Mouse (Mus musculus): ENCODE data around the gene Zg16. TPM values are rescaled to one million over a fixed set of nuclear protein-coding genes. Genes with fewer than 3 reads are reported as not detected.

Zg16 gene
- total RNA-seq, 2 experiments from 2014 or later: not detected

DNA sequence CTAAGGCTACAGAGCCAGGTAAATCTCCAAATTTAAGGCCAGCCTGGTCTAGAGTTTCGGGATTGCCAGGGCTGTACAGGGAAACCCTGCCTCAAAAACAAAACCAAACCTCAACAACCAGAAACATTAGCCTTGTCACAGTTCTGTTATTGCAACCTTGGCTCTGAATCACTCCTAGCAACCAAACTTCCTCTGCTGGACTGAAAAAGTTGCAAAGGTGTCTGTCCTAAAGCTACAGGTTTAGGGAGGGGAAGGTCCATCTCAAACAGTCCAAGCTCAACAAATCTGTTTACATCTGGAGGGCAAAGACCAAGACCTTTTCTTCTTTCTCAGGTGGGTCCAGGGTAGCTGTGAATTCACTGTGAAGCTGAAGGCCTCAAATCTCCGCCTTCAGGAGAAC lies 76.1 kb downstream of the Zg16 start:
- intact Hi-C loops (cut with DNase I): no loop called here
- DNase-seq: no peak

DNA sequence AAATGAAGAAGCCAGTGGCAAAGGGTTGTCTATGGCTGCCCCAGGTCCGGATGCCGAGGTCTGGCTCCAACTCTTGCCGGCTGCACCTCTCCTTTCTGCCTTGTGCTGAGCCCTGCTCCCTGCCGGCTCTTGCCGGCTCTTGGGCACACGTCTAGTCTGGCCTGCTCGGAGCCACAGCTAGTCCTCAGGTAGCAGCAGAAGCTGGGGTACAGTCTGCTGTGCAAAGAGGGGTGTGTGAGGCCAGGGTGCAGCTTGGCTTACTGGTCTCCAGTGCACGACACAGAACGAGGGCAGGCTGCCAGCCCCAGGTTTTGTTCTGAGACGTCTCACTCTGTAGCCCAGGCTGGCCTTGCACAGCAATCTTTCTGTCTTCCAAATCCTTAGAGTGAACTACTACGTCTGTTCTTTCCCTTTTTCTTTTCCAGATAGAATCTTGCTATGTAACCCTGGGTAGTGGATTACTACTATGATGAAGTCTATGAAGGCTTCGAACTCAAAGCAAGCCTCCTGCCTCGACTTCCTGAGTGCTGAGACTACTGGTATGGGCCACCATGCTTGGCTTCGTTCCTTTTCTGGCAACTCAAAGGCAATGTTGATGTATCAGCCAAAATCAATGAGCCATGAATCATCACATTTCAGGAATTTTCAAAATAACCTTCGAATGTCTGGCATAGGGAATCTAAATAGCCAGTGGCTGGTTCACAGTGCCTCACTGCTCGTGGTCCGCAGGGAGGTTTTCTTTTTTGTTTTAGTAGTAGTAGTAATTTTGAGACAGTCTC lies 77.6 kb downstream of the Zg16 start:
- intact Hi-C loops (cut with DNase I): no loop called here
- DNase-seq: no peak

DNA sequence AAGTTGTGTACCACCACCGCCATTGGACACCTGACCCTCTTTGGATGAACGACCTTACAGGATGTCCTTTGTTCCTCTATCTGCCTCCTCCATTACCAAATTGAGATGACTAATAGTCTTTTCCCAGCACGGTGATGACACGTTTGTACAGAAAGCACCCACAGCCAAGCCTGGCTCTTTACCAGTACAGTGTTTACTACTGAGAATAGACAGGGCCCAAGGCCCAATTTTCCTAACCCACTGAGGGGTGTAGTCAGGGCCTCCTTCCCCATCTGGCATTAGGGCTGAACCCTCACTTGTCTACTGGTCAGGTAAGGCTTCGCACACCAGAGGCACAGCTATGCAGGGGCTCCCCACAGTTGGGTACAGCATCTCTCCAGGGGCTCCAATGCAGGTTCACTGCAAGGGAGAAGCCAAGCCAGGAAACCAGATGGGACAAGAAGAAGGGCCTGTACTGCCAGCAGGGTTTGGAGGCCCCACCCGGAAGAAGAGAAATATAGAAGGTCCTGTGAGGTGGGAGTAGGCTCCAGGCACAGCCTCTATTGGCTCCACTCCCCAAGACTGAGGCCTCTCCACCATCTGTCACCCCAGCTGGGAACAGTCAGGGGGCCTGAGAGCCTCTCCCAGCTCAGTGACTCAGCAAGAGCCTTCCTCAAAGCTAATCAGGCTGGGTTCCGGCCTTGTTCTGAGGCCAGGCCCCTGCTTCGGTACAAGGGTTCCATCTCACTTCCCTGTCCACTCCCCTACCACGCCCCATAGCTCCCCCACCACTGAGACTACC lies 78.7 kb downstream of the Zg16 start:
- intact Hi-C loops (cut with DNase I): no loop called here
- DNase-seq: peak; percentile 86

DNA sequence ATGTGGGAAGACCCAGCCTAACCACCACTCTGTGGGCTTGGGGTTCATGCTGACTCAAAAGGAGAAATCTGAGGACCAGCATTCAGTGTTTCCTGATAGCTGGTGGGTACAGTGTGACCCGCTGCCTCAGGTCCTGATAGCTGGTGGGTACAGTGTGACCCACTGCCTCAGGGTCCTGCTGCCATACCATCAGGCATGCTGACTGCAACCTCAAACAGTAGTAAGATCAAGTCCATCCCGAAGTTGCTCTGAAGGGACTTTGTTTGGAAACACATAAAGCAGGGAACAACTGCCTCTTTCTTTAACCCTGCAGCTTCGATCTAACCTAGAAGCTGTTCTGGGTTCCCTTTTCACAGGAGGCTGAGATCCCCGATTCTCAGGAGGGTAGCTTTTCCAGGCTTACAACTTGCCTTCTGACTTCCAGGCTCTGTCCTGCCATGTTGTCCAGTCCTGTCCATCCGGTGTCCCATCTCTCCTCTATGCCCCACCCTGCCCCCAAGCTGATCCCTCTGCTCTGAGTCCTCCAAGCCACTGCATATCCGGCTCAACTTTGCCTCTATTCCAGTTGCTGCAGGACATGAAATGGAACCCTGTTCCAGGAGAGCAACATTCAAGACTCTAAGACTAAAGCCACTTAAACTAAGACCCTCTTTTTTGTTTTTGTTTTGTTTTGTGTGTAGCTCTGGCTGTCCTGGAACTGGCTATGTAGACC lies 79.7 kb downstream of the Zg16 start:
- intact Hi-C loops (cut with DNase I): no loop called here
- DNase-seq: no peak

DNA sequence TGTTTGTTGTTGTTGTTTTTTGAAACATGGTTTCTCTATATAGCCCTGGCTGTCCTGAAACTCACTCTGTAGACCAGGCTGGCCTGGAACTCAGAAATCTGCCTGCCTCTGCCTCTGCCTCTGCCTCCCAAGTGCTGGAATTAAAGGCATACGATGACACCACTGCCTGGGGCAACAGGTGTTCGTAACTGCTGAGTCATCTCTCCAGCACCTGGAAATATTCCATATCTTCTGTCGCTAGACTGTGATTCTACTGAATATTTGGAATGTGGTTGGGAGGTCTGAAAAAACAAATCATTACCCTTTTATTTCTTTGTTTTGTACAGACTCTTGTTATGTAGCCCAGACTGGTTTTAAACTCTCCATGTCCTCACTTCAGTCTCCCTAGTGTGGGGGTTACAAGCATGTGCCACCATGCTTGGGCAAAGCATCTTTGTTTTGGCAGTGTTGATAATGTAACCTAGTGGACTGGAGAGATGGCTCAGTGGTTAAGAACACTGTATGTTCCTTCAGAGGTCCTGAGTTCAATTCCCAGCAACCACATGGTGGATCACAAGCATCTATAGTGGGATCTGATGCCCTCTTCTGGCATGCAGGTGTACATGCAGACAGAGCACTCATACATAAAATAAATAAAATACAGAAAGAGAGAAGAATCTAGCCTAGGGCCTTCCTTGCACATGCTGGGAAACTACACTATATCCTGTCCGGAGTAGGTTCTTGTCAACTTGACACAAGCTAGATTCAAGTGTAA lies 82.8 kb downstream of the Zg16 start:
- intact Hi-C loops (cut with DNase I): no loop called here
- DNase-seq: no peak

DNA sequence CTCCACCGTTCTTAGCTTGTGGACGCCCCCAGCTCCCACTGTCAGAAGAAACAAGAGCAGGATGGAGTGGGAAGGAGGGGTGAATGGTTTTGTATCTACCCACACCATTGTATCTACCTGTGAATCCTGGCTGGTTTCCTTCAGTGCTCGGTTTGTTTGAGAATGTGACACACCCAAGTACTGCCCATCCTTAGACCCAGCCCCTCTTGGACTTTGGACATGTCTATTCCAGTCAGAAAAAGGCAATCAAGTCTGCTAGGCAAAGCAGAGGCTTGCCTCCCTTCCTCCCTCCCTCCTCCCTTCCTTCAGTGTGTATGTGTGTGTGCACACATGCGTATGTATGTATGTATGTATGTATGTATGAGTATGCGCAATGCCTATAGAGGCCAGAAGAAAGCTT lies 83.5 kb downstream of the Zg16 start:
- DNase-seq: no peak
- intact Hi-C loops (cut with DNase I): no loop called here

Small RNAs within 50 kb of the gene (microRNA-seq; reads per million reads assigned to microRNA genes)
- 0 reads per million in 2 experiments for gene Gm44343

Other genes with a start within 250 kb of the Zg16 start
- not detected for gene Doc2a, start 239.9 kb downstream of the Zg16 start, total RNA-seq (2021)
- 10 to 100 TPM; 10.3 to 13.8 TPM for gene Hirip3, start 225.4 kb downstream of the Zg16 start, total RNA-seq (2021)
- 10 to 100 TPM; 23.8 to 30.0 TPM for gene Ino80e, start 225.0 kb downstream of the Zg16 start, total RNA-seq (2021)
- gene Taok2, start 202.6 kb downstream of the Zg16 start, total RNA-seq (2021): 10 to 100 TPM; 65.6 to 65.7 TPM
- 10 to 100 TPM; 16.3 to 17.6 TPM for gene Tmem219, start 164.4 kb downstream of the Zg16 start, total RNA-seq (2021)
- 1 to 10 TPM; 7.7 to 9.7 TPM for gene Kctd13, start 158.4 kb downstream of the Zg16 start, total RNA-seq (2021)
- not detected for gene Asphd1, start 137.7 kb downstream of the Zg16 start, total RNA-seq (2021)
- gene Sez6l2, start 136.8 kb downstream of the Zg16 start, total RNA-seq (2021): 10 to 100 TPM; 23.3 to 30.4 TPM
- 10 to 100 TPM; 73.8 to 82.0 TPM for gene Cdipt, start 111.4 kb downstream of the Zg16 start, total RNA-seq (2021)
- gene Cdiptos, start 111.2 kb downstream of the Zg16 start, total RNA-seq (2021): under 1 TPM; 0.47 to 0.84 TPM
- 10 to 100 TPM; 45.3 to 50.1 TPM for gene Mvp, start 72.7 kb downstream of the Zg16 start, total RNA-seq (2021)
- not detected for gene Pagr1b, start 70.8 kb downstream of the Zg16 start, total RNA-seq (2021)
- gene Pagr1a, start 70.0 kb downstream of the Zg16 start, total RNA-seq (2021): 10 to 100 TPM in 1 of 2 experiments, 1 to 10 TPM in 1; 6.4 to 19.6 TPM
- 10 to 100 TPM; 19.0 to 27.2 TPM for gene Gm42742, start 66.2 kb downstream of the Zg16 start, total RNA-seq (2021)
- 1 to 10 TPM; 1.0 to 2.3 TPM for gene Prrt2, start 66.1 kb downstream of the Zg16 start, total RNA-seq (2021)
- gene Maz, start 60.3 kb downstream of the Zg16 start, total RNA-seq (2021): 100 to 1,000 TPM; 106 to 113 TPM
- gene Kif22, start 44.9 kb downstream of the Zg16 start, total RNA-seq (2021): 10 to 100 TPM; 15.3 to 17.6 TPM
- 1 to 10 TPM in 1 of 2 experiments, under 1 TPM in 1; 0.94 to 1.5 TPM for gene AI467606, start 4.0 kb upstream of the Zg16 start, total RNA-seq (2021)
- gene Qprt, start 34.9 kb upstream of the Zg16 start, total RNA-seq (2021): under 1 TPM in 1 of 2 experiments, not detected in 1; 0.29 TPM
- under 1 TPM; 0.72 to 0.84 TPM for gene Spn, start 50.5 kb upstream of the Zg16 start, total RNA-seq (2021)
- 10 to 100 TPM; 46.8 to 49.2 TPM for gene Cd2bp2, start 108.7 kb upstream of the Zg16 start, total RNA-seq (2021)
- gene Tbc1d10b, start 121.1 kb upstream of the Zg16 start, total RNA-seq (2021): 10 to 100 TPM; 35.3 to 37.2 TPM
- 1 to 10 TPM; 1.7 to 2.5 TPM for gene Mylpf, start 121.6 kb upstream of the Zg16 start, total RNA-seq (2021)
- 1 to 10 TPM; 6.8 to 8.8 TPM for gene Zfp553, start 145.7 kb upstream of the Zg16 start, total RNA-seq (2021)
- gene Sept1, start 145.8 kb upstream of the Zg16 start, total RNA-seq (2021): 10 to 100 TPM; 11.5 to 15.5 TPM
- 10 to 100 TPM; 14.3 to 15.9 TPM for gene Zfp771, start 156.9 kb upstream of the Zg16 start, total RNA-seq (2021)
- 10 to 100 TPM; 45.2 to 48.5 TPM for gene Dctpp1, start 173.4 kb upstream of the Zg16 start, total RNA-seq (2021)
- gene Sephs2, start 186.7 kb upstream of the Zg16 start, total RNA-seq (2021): 10 to 100 TPM; 39.4 to 49.4 TPM
- 1 to 10 TPM; 2.8 to 3.7 TPM for gene Itgal, start 208.9 kb upstream of the Zg16 start, total RNA-seq (2021)

Data from heart, postnatal 10 days (tissue).